Mouse (Mus musculus) ES-Bruce4 (cell line): ENCODE measurements around the gene Gm4779. TPM values are rescaled to one million over a fixed set of nuclear protein-coding genes. Genes with fewer than 3 reads are reported as not detected.
A peak's percentile ranks its signal among the peaks of the same experiment; 100 is the strongest.

ENCODE experiments used
- H3K27ac ChIP-seq: 2 replicates; pipeline ENCODE4 v1.5.1; 2012; ENCODE audit warnings: low read length, inconsistent platforms; ENCODE audit not compliant: insufficient read depth
- H3K27me3 ChIP-seq: 2 replicates; pipeline ENCODE4 v1.6.1; 2012; ENCODE audit warnings: mild to moderate bottlenecking, low read length, inconsistent platforms; ENCODE audit not compliant: control insufficient read depth, poor library complexity, insufficient read depth, severe bottlenecking
- H3K36me3 ChIP-seq: 2 replicates; pipeline ENCODE4 v1.6.1; 2012; ENCODE audit warnings: inconsistent platforms, mild to moderate bottlenecking, low read length, moderate library complexity; ENCODE audit not compliant: control insufficient read depth, poor library complexity, insufficient read depth, severe bottlenecking
- H3K4me1 ChIP-seq: one replicate; pipeline ENCODE4 v1.8.1; 2011; ENCODE audit warnings: low read length; ENCODE audit not compliant: control insufficient read depth, insufficient read depth
- H3K4me3 ChIP-seq: 2 replicates; pipeline ENCODE4 v1.5.1; 2011; ENCODE audit warnings: low read depth, mild to moderate bottlenecking, low read length
- H3K9ac ChIP-seq: 2 replicates; pipeline ENCODE4 v1.6.1; 2012; ENCODE audit warnings: low read depth, mild to moderate bottlenecking, inconsistent platforms; ENCODE audit not compliant: poor library complexity, severe bottlenecking
- H3K9me3 ChIP-seq: replicated peaks from 2 replicates; pipeline ENCODE4 v1.6.1; 2012; ENCODE audit warnings: mild to moderate bottlenecking, low read length, inconsistent platforms; ENCODE audit not compliant: control insufficient read depth, poor library complexity, insufficient read depth, severe bottlenecking
- CTCF ChIP-seq: IDR thresholded peaks from one replicate; pipeline ENCODE4 v1.8.1; 2011; ENCODE audit warnings: low read depth, low read length
- EP300 ChIP-seq: IDR thresholded peaks from 2 replicates; pipeline ENCODE4 v1.6.1; 2011; ENCODE audit warnings: low read depth, low read length; ENCODE audit not compliant: insufficient read depth
- POLR2A ChIP-seq: IDR thresholded peaks from one replicate; pipeline ENCODE4 v1.8.1; 2011; ENCODE audit warnings: low read length; ENCODE audit not compliant: insufficient read depth
- polyA plus RNA-seq: library from polyadenylated mRNA; stranded (reverse); fragments of >200 nt; gene quantifications from 2 replicates; pipeline ENCODE4 v1.2.4, GENCODE M21; 2011; ENCODE audit warnings: low read depth; ENCODE audit not compliant: missing spikeins, insufficient read depth, insufficient read length

Gene Gm4779
- polyA plus RNA-seq, 1 experiment: 11.6 TPM

GRCm38 (mm10) chrX:101772035-101772434 lies 22.2 kb downstream of the Gm4779 start:
- no peaks in the 10 kb centered on the region for H3K9me3 ChIP-seq
- no peaks in the 10 kb centered on the region for H3K4me1 ChIP-seq
- no peaks in the 10 kb centered on the region for H3K27me3 ChIP-seq
- H3K27ac ChIP-seq: no peak overlapping the region
- H3K36me3 ChIP-seq: no peaks in the 10 kb centered on the region
- H3K9ac ChIP-seq: no peak overlapping the region
- peak; percentile 5 for TF ChIP-seq CTCF
- TF ChIP-seq EP300: no peak
- no peak overlapping the region for H3K4me3 ChIP-seq

- Histone ChIP-seq H3K27ac (no peak overlapping the region), H3K9ac (no peak overlapping the region), H3K4me3 (no peak overlapping the region), H3K27me3 (no peaks in the 10 kb centered on the region), H3K9me3 (no peaks in the 10 kb centered on the region), H3K36me3 (no peaks in the 10 kb centered on the region), H3K4me1 (no peaks in the 10 kb centered on the region)
- TF ChIP-seq EP300 (no peak), POLR2A (no peak), CTCF (no peak)
Observed at GRCm38 (mm10) chrX:101770307-101770706, 23.9 kb downstream of the Gm4779 start.

GRCm38 (mm10) chrX:101769478-101769877 lies 24.7 kb downstream of the Gm4779 start:
- no peak overlapping the region for H3K9ac ChIP-seq
- no peaks in the 10 kb centered on the region for H3K36me3 ChIP-seq
- H3K9me3 ChIP-seq: no peaks in the 10 kb centered on the region
- H3K4me3 ChIP-seq: no peak overlapping the region
- TF ChIP-seq POLR2A: no peak
- TF ChIP-seq EP300: no peak
- TF ChIP-seq CTCF: no peak
- no peaks in the 10 kb centered on the region for H3K4me1 ChIP-seq
- H3K27me3 ChIP-seq: no peaks in the 10 kb centered on the region
- no peak overlapping the region for H3K27ac ChIP-seq

- Histone ChIP-seq H3K4me3 (no peak overlapping the region), H3K27ac (no peak overlapping the region), H3K27me3 (no peaks in the 10 kb centered on the region), H3K36me3 (no peaks in the 10 kb centered on the region), H3K9ac (no peak overlapping the region), H3K9me3 (no peaks in the 10 kb centered on the region), H3K4me1 (no peaks in the 10 kb centered on the region)
- TF ChIP-seq POLR2A (no peak), EP300 (no peak), CTCF (no peak)
Observed at GRCm38 (mm10) chrX:101767280-101767679, 26.9 kb downstream of the Gm4779 start.

GRCm38 (mm10) chrX:101765111-101765510 lies 29.1 kb downstream of the Gm4779 start:
- Histone ChIP-seq H3K4me3 (no peak overlapping the region), H3K27ac (no peak overlapping the region), H3K36me3 (no peaks in the 10 kb centered on the region), H3K27me3 (no peaks in the 10 kb centered on the region), H3K9me3 (no peaks in the 10 kb centered on the region), H3K9ac (no peak overlapping the region), H3K4me1 (no peaks in the 10 kb centered on the region)
- no peak for TF ChIP-seq EP300
- no peak for TF ChIP-seq CTCF
- no peak for TF ChIP-seq POLR2A

GRCm38 (mm10) chrX:101764621-101765020 lies 29.6 kb downstream of the Gm4779 start:
- no peak overlapping the region for H3K27ac ChIP-seq
- no peak overlapping the region for H3K4me3 ChIP-seq
- H3K4me1 ChIP-seq: no peaks in the 10 kb centered on the region
- H3K36me3 ChIP-seq: no peaks in the 10 kb centered on the region
- H3K9me3 ChIP-seq: no peaks in the 10 kb centered on the region
- no peaks in the 10 kb centered on the region for H3K27me3 ChIP-seq
- H3K9ac ChIP-seq: no peak overlapping the region
- no peak for TF ChIP-seq CTCF
- TF ChIP-seq EP300: no peak
- TF ChIP-seq POLR2A: no peak
